Mouse (Mus musculus) neural tube, embryonic 15.5 days (tissue): ENCODE results near the gene Cyth1. TPM values are rescaled to one million over a fixed set of nuclear protein-coding genes. Genes with fewer than 3 reads are reported as not detected.

Experiments used
- ATAC-seq: fragments of 200-750 bp; cut with Nextera tagmentation; 2 replicates; pipeline ENCODE4 v1.8.0; 2017; ENCODE audit warnings: mild to moderate bottlenecking, moderate TSS enrichment, moderate library complexity; ENCODE audit not compliant: low FRiP score
- H3K27ac ChIP-seq: fragments of 300-500 bp; sonication (generic); replicated peaks from 2 replicates; pipeline ENCODE4 v1.5.1; 2015; ENCODE audit warnings: mild to moderate bottlenecking, inconsistent platforms
- H3K27me3 ChIP-seq: fragments of 300-500 bp; sonication (generic); replicated peaks from 2 replicates; pipeline ENCODE4 v1.6.1; 2015; ENCODE audit warnings: inconsistent platforms
- H3K36me3 ChIP-seq: fragments of 300-500 bp; sonication (generic); 2 replicates; pipeline ENCODE4 v1.6.1; 2015; ENCODE audit warnings: inconsistent platforms
- H3K4me1 ChIP-seq: fragments of 300-500 bp; sonication (generic); 2 replicates; pipeline ENCODE4 v1.6.1; 2015; ENCODE audit warnings: inconsistent platforms
- H3K4me2 ChIP-seq: fragments of 300-500 bp; sonication (generic); 2 replicates; pipeline ENCODE4 v1.6.1; 2015; ENCODE audit warnings: inconsistent platforms, mild to moderate bottlenecking, moderate library complexity
- H3K4me3 ChIP-seq: fragments of 300-500 bp; sonication (generic); replicated peaks from 2 replicates; pipeline ENCODE4 v1.5.1; 2015; ENCODE audit warnings: mild to moderate bottlenecking, inconsistent platforms
- H3K9ac ChIP-seq: fragments of 300-500 bp; sonication (generic); replicated peaks from 2 replicates; pipeline ENCODE4 v1.6.1; 2015; ENCODE audit warnings: mild to moderate bottlenecking, inconsistent platforms
- H3K9me3 ChIP-seq: fragments of 300-500 bp; sonication (generic); replicated peaks from 2 replicates; pipeline ENCODE4 v1.6.1; 2016; ENCODE audit warnings: inconsistent platforms
- WGBS: fragments of 180-500 bp; shearing (Covaris S2); methylation state at CpG from one replicate; pipeline ENCODE4 v1.1.7; 2015; ENCODE audit warnings: mixed read lengths; 5-methylcytosine and 5-hydroxymethylcytosine counted together
- polyA plus RNA-seq: library from polyadenylated mRNA; unstranded; fragments of >200 nt; fragmentation: Nextera tagmentation; extraction: Ambion mirVana; gene quantifications from 2 replicates; pipeline ENCODE4 v1.2.1, GENCODE M21; 2015

Cyth1 gene
- polyA plus RNA-seq, 1 experiment from 2014 or later, result 22.5 TPM

DNA sequence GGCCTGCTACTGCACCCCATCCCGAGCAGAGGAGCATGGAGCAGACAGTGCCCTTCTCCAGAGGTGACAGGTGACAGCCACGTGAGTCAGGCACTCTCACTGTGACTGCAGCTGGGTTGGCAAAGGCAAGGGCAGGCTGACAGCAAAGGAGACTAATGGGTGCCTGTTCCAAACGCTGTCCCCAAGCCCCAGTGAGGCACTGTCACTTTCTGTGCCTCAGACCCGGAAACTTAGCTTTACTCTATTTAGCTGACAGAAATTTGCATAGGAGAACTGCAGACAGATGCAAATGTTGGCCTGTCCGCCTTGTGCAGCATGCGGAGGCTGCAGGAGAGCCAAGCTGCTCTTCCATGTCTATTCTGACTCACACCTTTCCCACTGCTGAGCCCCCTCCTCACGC is 27.9 kb upstream of the Cyth1 start:
- no peaks in the 10 kb centered on the region for H3K9me3 ChIP-seq

DNA sequence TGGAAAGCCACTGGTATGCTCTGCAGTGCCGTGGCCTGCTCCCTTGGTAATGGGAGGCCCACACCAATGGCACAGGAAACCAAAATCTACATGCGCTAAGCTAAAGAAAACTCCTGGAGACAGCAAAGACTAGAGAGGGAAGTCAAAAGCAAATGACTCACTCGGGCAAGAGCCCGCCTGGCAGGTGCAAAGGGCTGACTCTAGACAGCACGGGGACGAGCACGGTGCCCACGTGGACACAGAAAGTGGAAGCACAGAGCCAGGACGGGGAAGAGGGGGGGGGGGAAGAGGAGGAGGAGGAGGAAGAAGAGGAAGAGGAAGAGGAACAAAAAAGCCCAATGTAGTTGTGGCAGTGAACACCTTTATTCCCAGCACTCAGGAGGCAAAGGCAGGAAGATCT is 26.7 kb upstream of the Cyth1 start:
- 91% methylated on average over 9 of the region's 9 CpGs for WGBS
- Histone ChIP-seq H3K27ac (no peak overlapping the region), H3K36me3 (peaks cover 97% of the 10 kb centered on the region), H3K4me1 (no peaks in the 10 kb centered on the region), H3K4me3 (no peak overlapping the region), H3K9ac (no peak overlapping the region), H3K9me3 (no peaks in the 10 kb centered on the region), H3K4me2 (no peak overlapping the region), H3K27me3 (no peaks in the 10 kb centered on the region)
- no peak for ATAC-seq

More for the DNA sequence above, 27.9 kb upstream of the Cyth1 start:
- Histone ChIP-seq H3K4me1 (no peaks in the 10 kb centered on the region), H3K36me3 (peaks cover 98% of the 10 kb centered on the region), H3K4me2 (no peak overlapping the region), H3K27me3 (no peaks in the 10 kb centered on the region), H3K4me3 (no peak overlapping the region), H3K9ac (no peak overlapping the region), H3K27ac (no peak overlapping the region)
- ATAC-seq, result no peak
- 89% methylated on average over 7 of the region's 7 CpGs for WGBS

DNA sequence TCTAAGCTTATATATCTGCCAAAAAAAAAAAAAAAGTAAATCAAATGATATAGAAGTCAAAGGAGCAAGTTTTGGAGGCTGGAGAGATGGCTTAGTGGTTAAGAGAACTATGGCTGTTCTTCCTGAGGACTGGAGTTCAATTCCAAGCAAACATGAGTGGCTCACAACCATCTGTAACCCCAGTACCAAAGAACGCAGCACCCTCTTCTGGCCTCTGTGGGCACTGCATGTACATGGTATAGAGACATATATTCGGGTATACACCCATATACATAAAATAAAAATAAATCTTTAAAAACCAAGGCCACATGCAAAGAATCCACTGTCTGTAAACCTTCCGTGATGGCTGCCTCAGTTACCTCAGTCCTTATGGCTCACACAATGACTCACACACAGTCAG is 21.4 kb upstream of the Cyth1 start:
- Histone ChIP-seq H3K9ac (no peak overlapping the region), H3K27ac (no peak overlapping the region), H3K4me1 (no peaks in the 10 kb centered on the region), H3K36me3 (peaks cover 94% of the 10 kb centered on the region), H3K27me3 (no peaks in the 10 kb centered on the region), H3K9me3 (no peaks in the 10 kb centered on the region), H3K4me3 (no peak overlapping the region), H3K4me2 (no peak overlapping the region)
- 92% methylated on average over 3 of the region's 3 CpGs for WGBS
- no peak for ATAC-seq

DNA sequence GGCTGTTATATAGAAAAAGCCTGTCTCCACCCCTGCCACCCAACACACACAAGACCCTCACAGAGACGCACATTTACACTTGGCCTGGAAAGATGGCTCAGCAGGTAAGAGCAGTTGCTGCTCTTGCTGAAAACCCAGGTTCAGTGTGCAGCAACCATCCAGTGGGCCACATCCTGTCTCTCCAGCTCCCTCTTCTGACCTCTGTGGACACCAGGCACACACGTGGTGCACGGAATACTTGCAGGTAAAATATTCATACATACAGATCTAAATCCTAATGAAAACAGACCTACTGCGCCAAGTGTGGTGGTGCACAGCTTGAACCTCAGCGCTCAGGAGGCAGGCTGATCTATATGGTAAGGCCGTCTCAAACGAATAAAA is 18.3 kb upstream of the Cyth1 start:
- H3K9ac ChIP-seq, result no peak overlapping the region
- H3K4me3 ChIP-seq, result no peak overlapping the region
- H3K36me3 ChIP-seq, result peaks cover 94% of the 10 kb centered on the region
- H3K27ac ChIP-seq, result no peak overlapping the region
- WGBS, result 92% methylated on average over 7 of the region's 7 CpGs
- H3K9me3 ChIP-seq, result no peaks in the 10 kb centered on the region
- H3K4me2 ChIP-seq, result no peak overlapping the region
- no peak for ATAC-seq
- H3K27me3 ChIP-seq, result no peaks in the 10 kb centered on the region
- no peaks in the 10 kb centered on the region for H3K4me1 ChIP-seq

DNA sequence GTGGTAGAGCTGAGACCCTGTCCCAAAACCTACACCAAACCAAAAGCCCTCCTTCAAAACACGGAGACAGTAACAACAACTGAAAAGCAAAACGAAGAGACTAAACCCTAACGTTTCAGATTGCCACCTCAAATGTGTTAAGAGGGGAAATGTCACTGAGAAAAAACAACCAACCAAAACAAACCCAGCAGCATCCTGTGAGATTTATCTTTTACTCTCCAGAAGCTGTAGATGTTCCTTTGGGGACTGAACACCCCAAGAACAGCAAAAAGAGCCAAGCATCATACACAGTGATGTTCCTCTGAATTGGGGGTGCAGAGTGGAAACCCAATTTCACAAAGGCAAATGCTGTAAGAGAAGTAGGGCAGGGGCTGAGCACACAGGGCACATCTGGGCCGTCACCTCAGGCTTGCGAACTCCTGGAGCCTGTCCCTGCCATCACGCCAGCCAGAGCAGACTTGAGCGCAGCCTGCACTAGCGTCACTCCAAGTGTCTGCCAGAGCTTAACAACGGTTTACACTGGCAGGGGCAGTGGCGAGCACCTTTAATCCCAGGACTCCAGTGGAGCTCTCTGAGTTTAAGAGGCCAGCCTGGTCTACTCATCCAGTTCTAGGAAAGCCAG is 17.8 kb upstream of the Cyth1 start:
- Histone ChIP-seq H3K4me2 (no peak overlapping the region), H3K4me1 (no peaks in the 10 kb centered on the region), H3K27me3 (no peaks in the 10 kb centered on the region), H3K4me3 (no peak overlapping the region), H3K36me3 (peaks cover 94% of the 10 kb centered on the region), H3K9ac (no peak overlapping the region), H3K27ac (no peak overlapping the region), H3K9me3 (no peaks in the 10 kb centered on the region)
- no peak for ATAC-seq
- 95% methylated on average over 10 of the region's 10 CpGs for WGBS

DNA sequence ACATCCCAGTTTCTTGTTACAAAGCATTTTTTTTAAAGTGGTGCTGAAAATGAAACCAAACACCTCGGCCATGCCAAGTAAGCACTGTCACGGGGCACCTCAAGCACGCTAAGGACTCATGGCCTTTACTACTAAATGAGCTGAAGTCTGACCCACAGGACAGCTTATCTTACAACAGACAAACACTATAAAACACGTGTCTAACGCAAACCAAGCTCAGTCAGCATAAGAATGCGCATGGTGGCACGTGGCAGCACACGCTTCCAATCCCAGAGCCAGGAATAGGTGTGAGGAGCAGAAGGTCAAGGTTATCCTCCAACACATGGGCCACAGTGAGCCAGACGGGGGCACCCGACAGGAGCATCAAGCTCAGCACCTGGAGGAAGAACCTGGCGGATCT is 17.2 kb upstream of the Cyth1 start:
- H3K9ac ChIP-seq, result no peak overlapping the region
- no peaks in the 10 kb centered on the region for H3K27me3 ChIP-seq
- H3K4me3 ChIP-seq, result no peak overlapping the region
- peaks cover 96% of the 10 kb centered on the region for H3K36me3 ChIP-seq
- ATAC-seq, result no peak
- no peaks in the 10 kb centered on the region for H3K9me3 ChIP-seq
- H3K4me2 ChIP-seq, result no peak overlapping the region
- H3K4me1 ChIP-seq, result no peaks in the 10 kb centered on the region
- H3K27ac ChIP-seq, result no peak overlapping the region
- WGBS, result 89% methylated on average over 11 of the region's 11 CpGs

DNA sequence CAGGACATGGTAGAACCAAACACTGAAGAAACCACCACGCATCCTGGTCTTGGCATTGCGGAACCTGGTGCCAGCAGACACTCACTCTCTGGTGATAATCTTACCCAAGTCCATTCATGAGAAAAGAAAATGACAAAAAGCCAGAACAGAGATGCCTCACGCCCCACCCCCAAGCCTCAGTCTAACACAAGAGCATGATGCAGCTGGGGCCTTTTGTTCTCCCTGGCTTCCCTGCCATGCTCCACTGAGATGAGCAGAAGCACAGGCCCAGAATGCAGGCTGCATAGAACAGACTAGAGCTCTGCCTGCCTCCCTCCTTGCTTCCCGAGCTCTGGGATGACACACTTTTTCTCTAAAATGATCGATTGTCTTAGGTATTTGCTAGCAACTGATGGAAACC is 14.8 kb upstream of the Cyth1 start:
- WGBS, result 90% methylated on average over 5 of the region's 5 CpGs
- H3K27ac ChIP-seq, result no peak overlapping the region
- no peaks in the 10 kb centered on the region for H3K9me3 ChIP-seq
- H3K27me3 ChIP-seq, result no peaks in the 10 kb centered on the region
- no peak overlapping the region for H3K4me3 ChIP-seq
- no peak for ATAC-seq
- peaks cover 98% of the 10 kb centered on the region for H3K36me3 ChIP-seq
- H3K4me1 ChIP-seq, result no peaks in the 10 kb centered on the region
- no peak overlapping the region for H3K9ac ChIP-seq
- H3K4me2 ChIP-seq, result no peak overlapping the region

DNA sequence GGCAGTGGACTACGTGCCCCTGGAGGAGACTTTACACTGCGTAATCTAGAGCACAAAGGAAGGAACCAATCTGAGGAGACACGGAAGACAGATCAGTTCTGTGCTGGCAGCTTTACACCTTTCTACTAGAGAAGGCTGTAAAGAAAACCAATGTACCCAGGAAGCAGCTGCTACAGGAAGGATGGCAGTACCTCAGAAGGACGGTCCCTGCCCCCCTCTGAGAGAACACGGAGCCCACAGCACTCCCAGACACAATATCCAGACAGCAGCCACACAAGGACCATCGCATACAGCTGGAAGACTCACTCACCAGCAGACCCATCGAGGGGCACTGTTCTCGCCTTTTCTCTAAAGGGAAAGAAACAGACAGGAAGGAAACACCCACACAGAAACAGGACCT is 11.7 kb upstream of the Cyth1 start:
- no peak for ATAC-seq
- Histone ChIP-seq H3K4me1 (no peaks in the 10 kb centered on the region), H3K4me3 (no peak overlapping the region), H3K27me3 (no peaks in the 10 kb centered on the region), H3K27ac (no peak overlapping the region), H3K36me3 (peaks cover 89% of the 10 kb centered on the region), H3K4me2 (no peak overlapping the region), H3K9ac (no peak overlapping the region), H3K9me3 (no peaks in the 10 kb centered on the region)
- WGBS, result 91% methylated on average over 8 of the region's 8 CpGs

DNA sequence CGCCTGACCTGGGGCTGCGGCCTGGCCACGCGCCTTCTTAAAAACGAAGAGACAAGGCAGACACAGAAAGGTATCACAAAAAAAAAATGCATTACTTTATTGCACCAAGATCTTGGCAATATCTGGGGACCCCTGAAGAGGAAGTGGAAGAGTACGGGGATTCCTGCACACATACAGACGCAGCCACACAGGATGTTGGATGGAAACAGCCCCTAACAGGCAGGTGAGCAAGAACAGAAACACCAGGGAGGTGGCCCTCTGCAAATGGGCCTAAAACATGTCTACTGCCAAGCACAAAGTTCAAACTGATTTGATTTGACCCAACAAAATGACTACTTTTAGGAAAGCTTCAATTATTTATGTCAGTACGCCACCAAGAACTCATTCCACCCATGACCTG is 11.2 kb upstream of the Cyth1 start:
- H3K27ac ChIP-seq, result no peak overlapping the region
- ATAC-seq, result no peak
- H3K4me3 ChIP-seq, result no peak overlapping the region
- no peak overlapping the region for H3K9ac ChIP-seq
- no peaks in the 10 kb centered on the region for H3K27me3 ChIP-seq
- peaks cover 4% of the 10 kb centered on the region for H3K4me1 ChIP-seq
- WGBS, result 96% methylated on average over 8 of the region's 8 CpGs
- no peak overlapping the region for H3K4me2 ChIP-seq
- H3K9me3 ChIP-seq, result no peaks in the 10 kb centered on the region
- H3K36me3 ChIP-seq, result peaks cover 84% of the 10 kb centered on the region

DNA sequence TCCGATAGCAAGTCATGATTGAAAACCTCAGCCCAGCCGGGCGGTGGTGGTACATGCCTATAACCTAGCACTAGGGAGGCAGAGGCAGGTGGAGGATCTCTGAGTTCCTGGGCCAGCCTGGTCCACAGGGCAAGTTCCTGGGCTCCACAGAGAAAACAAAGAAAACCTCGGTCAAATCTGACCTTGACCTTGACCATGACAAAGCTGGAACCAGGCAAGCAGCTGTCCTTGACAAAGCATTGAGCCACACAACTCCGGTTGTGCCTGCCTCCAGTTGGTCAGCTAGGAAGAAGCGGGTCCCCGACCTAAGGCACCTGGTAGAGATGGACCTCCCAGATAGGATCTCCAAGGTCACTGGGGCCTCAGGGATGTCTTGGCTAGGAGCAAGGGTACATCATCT is 8.0 kb upstream of the Cyth1 start:
- WGBS, result 92% methylated on average over 7 of the region's 7 CpGs
- Histone ChIP-seq H3K9me3 (no peaks in the 10 kb centered on the region), H3K36me3 (peaks cover 52% of the 10 kb centered on the region), H3K9ac (no peak overlapping the region), H3K27ac (no peak overlapping the region), H3K4me1 (peaks cover 17% of the 10 kb centered on the region), H3K4me3 (no peak overlapping the region), H3K27me3 (no peaks in the 10 kb centered on the region), H3K4me2 (no peak overlapping the region)
- no peak for ATAC-seq

DNA sequence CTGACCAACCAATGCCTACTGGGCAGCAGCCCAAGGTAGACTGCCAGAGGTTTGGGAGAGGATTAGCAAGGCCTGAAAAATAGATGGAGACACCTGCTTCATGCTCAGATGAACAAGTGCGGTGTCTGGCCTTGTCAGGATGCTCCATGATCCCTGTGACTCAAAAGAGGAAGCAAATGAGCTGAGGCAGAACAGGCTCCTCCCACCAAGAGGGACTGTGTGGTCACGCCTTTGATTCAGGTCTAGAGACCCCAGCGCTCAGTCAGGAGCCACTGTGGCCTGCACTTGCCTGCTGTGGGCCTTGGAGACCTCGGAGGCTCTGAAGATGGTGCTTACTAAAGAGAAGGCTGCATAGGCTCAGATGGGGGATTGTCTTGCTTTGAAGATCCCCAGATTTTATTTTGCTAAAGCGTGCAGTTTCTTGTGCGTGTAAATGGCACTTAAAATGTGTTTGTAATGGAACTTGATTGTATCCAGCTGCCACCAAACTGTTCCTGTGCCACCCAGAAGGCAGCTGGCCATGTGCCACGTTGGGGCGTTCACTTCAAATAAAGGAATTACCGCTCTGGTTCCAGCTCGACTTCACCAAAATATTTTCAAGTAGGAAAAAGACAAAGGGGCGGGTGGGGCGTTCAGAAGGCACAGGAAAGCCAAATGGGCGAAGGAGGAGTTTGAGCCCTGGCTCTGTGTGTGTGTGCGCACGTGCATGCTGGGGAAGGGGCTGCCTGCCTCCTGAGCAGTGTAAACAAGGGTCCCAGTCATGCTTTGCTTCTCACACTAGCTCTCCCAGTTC is 6.0 kb upstream of the Cyth1 start:
- H3K27me3 ChIP-seq, result no peaks in the 10 kb centered on the region
- H3K9me3 ChIP-seq, result no peaks in the 10 kb centered on the region
- WGBS, result 32% methylated on average over 15 of the region's 15 CpGs
- peak overlapping the region; percentile 76 for H3K27ac ChIP-seq
- H3K4me1 ChIP-seq, result peaks cover 17% of the 10 kb centered on the region
- H3K9ac ChIP-seq, result no peak overlapping the region
- ATAC-seq, result peak; percentile 66
- no peak overlapping the region for H3K4me3 ChIP-seq
- peaks cover 31% of the 10 kb centered on the region for H3K36me3 ChIP-seq
- no peak overlapping the region for H3K4me2 ChIP-seq

DNA sequence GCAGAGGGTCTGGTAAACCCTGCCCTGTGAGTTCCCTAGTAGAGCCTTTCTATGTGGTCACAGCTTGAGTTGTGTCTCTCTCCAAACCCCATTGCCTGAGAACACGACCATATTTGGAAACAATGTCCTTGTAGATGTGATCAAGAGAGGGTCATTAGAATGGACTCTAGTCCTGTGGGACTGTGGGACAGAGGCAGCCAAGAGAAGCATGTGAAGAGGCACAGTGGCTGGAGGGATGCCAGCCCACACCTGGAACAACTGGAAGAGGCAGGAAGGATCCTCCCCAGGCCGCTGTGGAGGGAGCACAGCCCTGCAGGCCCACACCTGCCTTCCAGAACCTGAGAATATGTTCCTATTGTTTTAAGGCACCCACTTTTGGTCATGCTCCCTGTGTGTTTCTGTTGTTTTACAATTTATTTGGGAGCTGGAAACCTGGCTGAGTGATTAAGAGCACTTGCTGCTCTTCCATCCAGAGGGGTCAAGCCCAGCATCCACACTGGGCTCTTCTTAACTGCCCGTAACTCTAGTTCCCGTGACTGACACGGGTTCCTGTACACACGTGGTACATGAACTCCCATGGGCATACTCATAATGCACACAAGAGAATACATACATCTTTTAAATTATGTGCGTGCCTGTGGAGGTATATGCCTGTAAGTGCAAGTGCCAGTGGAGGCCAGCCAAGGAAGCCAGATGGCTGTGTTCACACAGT is 5.2 kb upstream of the Cyth1 start:
- 66% methylated on average over 7 of the region's 7 CpGs for WGBS

More for the DNA sequence above, 5.2 kb upstream of the Cyth1 start:
- Histone ChIP-seq H3K27ac (peak overlapping the region; percentile 76), H3K4me1 (peaks cover 25% of the 10 kb centered on the region), H3K4me3 (no peak overlapping the region), H3K9me3 (no peaks in the 10 kb centered on the region), H3K9ac (no peak overlapping the region), H3K27me3 (no peaks in the 10 kb centered on the region), H3K4me2 (no peak overlapping the region), H3K36me3 (peaks cover 24% of the 10 kb centered on the region)
- ATAC-seq, result 0 out of 2 replicates have a peak, but pooled peaks have one; percentile 3
